Mouse (Mus musculus) liver, embryonic 14.5 days (tissue): ENCODE data around the gene Sesn1.

ENCODE experiments used
- CTCF ChIP-seq: IDR thresholded peaks from 2 replicates; pipeline ENCODE4 v1.5.1; 2016; ENCODE audit warnings: antibody characterized with exemption, low read depth, control low read depth
- EP300 ChIP-seq: IDR thresholded peaks from 2 replicates; pipeline ENCODE4 v1.6.1; 2016; ENCODE audit warnings: antibody characterized with exemption, low read depth

DNA sequence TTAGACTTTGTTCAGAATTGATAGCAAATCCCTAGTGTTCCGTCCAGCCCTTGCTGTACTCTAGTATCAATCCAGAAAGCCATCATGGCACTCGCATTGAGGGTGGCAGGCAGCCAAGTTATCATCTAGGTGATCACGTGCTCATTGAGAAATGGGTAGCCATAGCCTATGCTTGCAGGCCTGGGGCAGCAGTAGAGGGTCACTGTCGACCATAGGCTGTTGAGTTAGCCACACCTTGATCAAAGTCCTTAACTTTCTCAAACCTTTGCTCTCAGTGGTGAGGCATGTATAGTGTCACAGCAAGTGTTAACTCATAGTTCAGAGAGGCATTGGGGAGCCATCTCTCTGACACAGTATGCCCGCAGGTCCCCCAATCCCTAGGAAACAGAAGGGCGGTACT is 11.4 kb downstream of the Sesn1 start:
- no peak for TF ChIP-seq CTCF
- no peak for TF ChIP-seq EP300
